Mouse (Mus musculus) hindbrain, postnatal 0 days (tissue): ENCODE measurements around the gene Lgals4. TPM values are rescaled to one million over a fixed set of nuclear protein-coding genes. Genes with fewer than 3 reads are reported as not detected.
A peak's percentile ranks its signal among the peaks of the same experiment; 100 is the strongest.

Experiments
- ATAC-seq: fragments of 200-750 bp; cut with Nextera tagmentation; 2 replicates; pipeline ENCODE4 v1.8.0; 2017; ENCODE audit warnings: mild to moderate bottlenecking, moderate TSS enrichment, moderate library complexity
- DNase-seq: peaks from one replicate; pipeline ENCODE4 v3.0.0-alpha.2; 2015; ENCODE audit warnings: low spot score
- H3K27ac ChIP-seq: fragments of 300-500 bp; sonication (generic); 2 replicates; pipeline ENCODE4 v1.5.1; 2014; ENCODE audit warnings: mild to moderate bottlenecking
- H3K27me3 ChIP-seq: fragments of 300-500 bp; sonication (generic); 2 replicates; pipeline ENCODE4 v1.6.1; 2014; ENCODE audit warnings: low read length, mixed read lengths; ENCODE audit not compliant: insufficient read depth
- H3K36me3 ChIP-seq: fragments of 300-500 bp; sonication (generic); 2 replicates; pipeline ENCODE4 v1.6.1; 2014; ENCODE audit warnings: low read length, mixed read lengths; ENCODE audit not compliant: insufficient read depth
- H3K4me1 ChIP-seq: fragments of 300-500 bp; sonication (generic); 2 replicates; pipeline ENCODE4 v1.6.1; 2014; ENCODE audit warnings: antibody characterized with exemption, low read length, mixed read lengths; ENCODE audit not compliant: insufficient read depth
- H3K4me2 ChIP-seq: fragments of 300-500 bp; sonication (generic); 2 replicates; pipeline ENCODE4 v1.6.1; 2014; ENCODE audit warnings: low read depth, mild to moderate bottlenecking, low read length, moderate library complexity, mixed read lengths
- H3K4me3 ChIP-seq: fragments of 300-500 bp; sonication (generic); 2 replicates; pipeline ENCODE4 v1.5.1; 2014; ENCODE audit warnings: low read length
- H3K9ac ChIP-seq: fragments of 300-500 bp; sonication (generic); replicated peaks from 2 replicates; pipeline ENCODE4 v1.6.1; 2014; ENCODE audit warnings: mild to moderate bottlenecking, low read length, moderate library complexity, mixed read lengths
- H3K9me3 ChIP-seq: fragments of 300-500 bp; sonication (generic); 2 replicates; pipeline ENCODE4 v1.6.1; 2016; ENCODE audit warnings: low read length, mixed read lengths
- CTCF ChIP-seq: IDR thresholded peaks from 2 replicates; pipeline ENCODE4 v1.5.1; 2016; ENCODE audit warnings: antibody characterized with exemption, control low read depth, low read depth
- WGBS: fragments of 180-500 bp; shearing (Covaris S2); extraction: QIAGEN DNeasy Blood & Tissue Kit; methylation state at CpG from one replicate; pipeline ENCODE4 v1.1.7; 2014; 5-methylcytosine and 5-hydroxymethylcytosine counted together
- polyA plus RNA-seq: library from polyadenylated mRNA; unstranded; fragments of >200 nt; fragmentation: Nextera tagmentation; extraction: Ambion mirVana; gene quantifications from 2 replicates; pipeline ENCODE4 v1.2.1, GENCODE M21; 2015
- total RNA-seq: library from RNA; depleted of rRNA; stranded (reverse); fragments of >200 nt; gene quantifications from 2 replicates; pipeline ENCODE4 v1.2.3, GENCODE M21; 2014

Gene Lgals4
- total and polyA plus RNA-seq, 2 experiments from 2014 or later = 5.8 to 8.4 TPM

DNA sequence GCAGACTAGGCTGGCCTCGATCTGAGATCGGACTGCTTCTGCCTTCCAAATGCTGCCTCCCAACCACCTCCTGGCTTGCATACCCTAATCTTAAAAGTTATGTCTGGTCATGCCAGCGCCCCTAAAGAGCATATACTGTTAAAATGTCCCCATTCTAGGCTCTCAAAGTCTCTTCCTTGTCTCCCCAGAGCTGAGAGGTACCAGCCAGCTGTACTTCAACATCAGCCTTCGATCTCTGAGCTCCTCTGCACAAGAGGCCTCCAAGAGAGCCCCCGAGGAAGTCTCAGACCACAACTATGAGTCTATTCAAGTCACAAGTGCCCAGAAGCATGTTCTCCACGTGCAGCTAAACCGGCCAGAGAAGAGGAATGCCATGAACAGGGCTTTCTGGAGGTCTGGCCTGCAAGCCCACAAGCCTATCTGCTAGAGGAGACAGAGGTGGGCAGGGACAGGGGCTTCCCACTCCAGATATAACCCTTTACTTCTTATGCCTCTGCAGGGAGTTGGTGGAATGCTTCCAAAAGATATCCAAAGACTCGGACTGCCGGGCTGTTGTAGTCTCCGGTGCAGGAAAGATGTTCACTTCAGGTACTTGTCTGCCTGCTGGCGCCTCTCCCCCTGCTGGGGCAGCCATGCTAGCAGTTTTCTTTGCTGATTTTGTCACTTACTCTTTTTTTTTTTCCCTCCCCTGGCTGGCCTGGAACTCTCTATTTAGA lies 7.8 kb upstream of the Lgals4 start:
- DNase-seq = no peak

DNA sequence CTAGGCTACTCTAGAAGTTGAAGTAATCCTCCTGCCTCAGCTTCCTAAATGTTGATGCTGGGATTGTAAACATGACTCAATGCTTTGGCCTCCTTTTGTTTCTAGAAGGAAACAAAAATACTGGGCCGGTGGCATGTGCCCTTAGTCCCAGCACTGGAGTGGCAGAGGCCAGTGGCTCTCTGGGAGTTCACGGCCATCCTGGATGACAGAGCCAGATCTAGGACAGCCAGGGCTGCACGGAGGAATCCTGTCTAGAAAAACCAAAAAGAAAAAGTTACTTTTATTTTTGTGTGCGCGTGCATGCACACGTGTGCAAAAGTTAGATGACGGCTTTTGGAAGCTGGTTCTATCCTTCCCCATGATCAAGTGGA lies 7.3 kb upstream of the Lgals4 start:
- Histone ChIP-seq H3K9me3 (no peaks in the 10 kb centered on the region), H3K27ac (peak overlapping the region; percentile 79), H3K4me3 (no peak overlapping the region), H3K4me1 (0 out of 2 replicates have a peak, but pooled peaks cover 8% of the 10 kb centered on the region), H3K36me3 (peaks cover 18% of the 10 kb centered on the region), H3K9ac (no peak overlapping the region), H3K4me2 (peak overlapping the region; percentile 61; the same call in 1 of the 2 replicates), H3K27me3 (no peaks in the 10 kb centered on the region)
- no peak for TF ChIP-seq CTCF
- 91% methylated on average over 7 of the region's 7 CpGs for WGBS
- no peak for ATAC-seq
- no peak for DNase-seq

More for the DNA sequence above, 7.8 kb upstream of the Lgals4 start:
- Histone ChIP-seq H3K27me3 (no peaks in the 10 kb centered on the region), H3K4me1 (0 out of 2 replicates have a peak, but pooled peaks cover 13% of the 10 kb centered on the region), H3K9ac (peak overlapping the region; percentile 56), H3K4me2 (peak overlapping the region; percentile 61), H3K27ac (peak overlapping the region; percentile 79), H3K36me3 (peaks cover 21% of the 10 kb centered on the region), H3K9me3 (no peaks in the 10 kb centered on the region), H3K4me3 (peak overlapping the region; percentile 47)
- TF ChIP-seq CTCF = no peak
- ATAC-seq = no peak
- WGBS = 43% methylated on average over 11 of the region's 11 CpGs

DNA sequence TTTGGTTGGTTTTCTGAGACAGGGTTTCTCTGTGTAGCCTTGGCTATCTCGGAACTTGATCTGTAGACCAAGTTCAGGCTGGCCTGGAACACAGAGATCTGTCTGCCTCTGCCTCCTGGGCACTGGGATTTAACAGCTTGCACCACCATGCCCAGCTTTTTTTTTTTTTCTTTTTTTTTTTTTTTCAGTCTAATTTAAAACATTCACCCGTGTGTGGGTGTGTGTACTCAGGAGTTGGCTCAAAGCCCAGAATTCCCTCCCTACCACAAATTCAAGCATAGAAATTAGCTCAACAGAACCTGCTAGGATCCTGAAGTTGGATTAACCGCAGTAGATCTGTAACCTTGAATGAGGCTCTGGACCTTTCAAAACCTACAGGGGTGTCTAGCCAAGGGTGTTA lies 6.3 kb upstream of the Lgals4 start:
- H3K9me3 ChIP-seq = no peaks in the 10 kb centered on the region
- H3K9ac ChIP-seq = no peak overlapping the region
- 0 out of 2 replicates have a peak, but pooled peaks cover 8% of the 10 kb centered on the region for H3K4me1 ChIP-seq
- no peak overlapping the region for H3K4me3 ChIP-seq
- DNase-seq (peak; percentile 42), ATAC-seq (no peak)
- TF ChIP-seq CTCF = no peak
- WGBS = 44% methylated on average over 3 of the region's 3 CpGs
- H3K4me2 ChIP-seq = no peak overlapping the region
- no peaks in the 10 kb centered on the region for H3K27me3 ChIP-seq
- peaks cover 18% of the 10 kb centered on the region for H3K36me3 ChIP-seq
- H3K27ac ChIP-seq = no peak overlapping the region

DNA sequence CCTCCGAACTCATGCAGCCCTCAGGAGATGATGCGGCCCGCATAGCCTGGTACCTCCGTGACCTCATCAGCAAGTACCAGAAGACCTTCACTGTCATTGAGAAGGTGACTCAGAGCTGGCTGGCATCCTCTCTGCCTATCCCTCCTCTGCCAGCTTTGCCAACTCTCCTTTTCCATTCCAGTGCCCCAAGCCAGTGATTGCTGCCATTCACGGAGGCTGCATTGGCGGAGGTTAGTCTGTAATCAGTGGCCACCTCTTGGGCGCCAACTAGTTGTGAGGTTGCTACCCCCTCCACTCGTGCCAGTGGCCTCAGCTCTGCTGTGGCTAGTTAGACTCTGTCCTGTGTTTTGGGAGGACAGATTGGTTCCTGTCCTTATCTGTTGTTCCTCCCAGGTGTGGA lies 3.8 kb upstream of the Lgals4 start:
- Histone ChIP-seq H3K4me3 (no peak overlapping the region), H3K27ac (no peak overlapping the region), H3K9ac (no peak overlapping the region), H3K4me2 (no peak overlapping the region), H3K27me3 (no peaks in the 10 kb centered on the region), H3K36me3 (peaks cover 18% of the 10 kb centered on the region), H3K9me3 (no peaks in the 10 kb centered on the region), H3K4me1 (0 out of 2 replicates have a peak, but pooled peaks cover 8% of the 10 kb centered on the region)
- DNase-seq (no peak), ATAC-seq (no peak)
- TF ChIP-seq CTCF = no peak
- WGBS = 90% methylated on average over 8 of the region's 8 CpGs

DNA sequence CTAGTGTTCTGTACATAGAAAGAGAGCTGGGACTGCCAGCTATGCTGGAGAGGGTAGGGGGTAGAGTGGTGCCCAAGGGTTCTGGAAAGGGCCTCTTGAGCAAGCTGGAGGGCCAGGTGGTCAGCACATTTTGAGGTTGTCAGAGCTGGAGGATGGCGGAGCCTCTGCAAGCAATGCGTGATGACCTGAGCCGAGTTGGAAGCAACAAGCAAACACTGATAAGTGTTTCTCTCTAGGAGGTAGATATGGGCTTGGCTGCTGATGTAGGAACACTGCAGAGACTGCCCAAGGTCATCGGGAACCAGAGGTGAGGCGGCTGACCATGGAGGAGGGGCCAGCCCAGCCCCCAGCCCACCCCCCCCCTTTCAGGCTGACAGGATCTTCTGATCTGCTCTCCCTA lies 2.7 kb upstream of the Lgals4 start:
- WGBS = 93% methylated on average over 5 of the region's 5 CpGs
- H3K4me2 ChIP-seq = no peak overlapping the region
- no peak for ATAC-seq
- DNase-seq = no peak
- no peaks in the 10 kb centered on the region for H3K9me3 ChIP-seq
- H3K27me3 ChIP-seq = no peaks in the 10 kb centered on the region
- no peak for TF ChIP-seq CTCF
- H3K9ac ChIP-seq = no peak overlapping the region
- H3K4me1 ChIP-seq = 0 out of 2 replicates have a peak, but pooled peaks cover 2% of the 10 kb centered on the region
- no peak overlapping the region for H3K27ac ChIP-seq
- H3K4me3 ChIP-seq = no peak overlapping the region
- H3K36me3 ChIP-seq = peaks cover 18% of the 10 kb centered on the region

DNA sequence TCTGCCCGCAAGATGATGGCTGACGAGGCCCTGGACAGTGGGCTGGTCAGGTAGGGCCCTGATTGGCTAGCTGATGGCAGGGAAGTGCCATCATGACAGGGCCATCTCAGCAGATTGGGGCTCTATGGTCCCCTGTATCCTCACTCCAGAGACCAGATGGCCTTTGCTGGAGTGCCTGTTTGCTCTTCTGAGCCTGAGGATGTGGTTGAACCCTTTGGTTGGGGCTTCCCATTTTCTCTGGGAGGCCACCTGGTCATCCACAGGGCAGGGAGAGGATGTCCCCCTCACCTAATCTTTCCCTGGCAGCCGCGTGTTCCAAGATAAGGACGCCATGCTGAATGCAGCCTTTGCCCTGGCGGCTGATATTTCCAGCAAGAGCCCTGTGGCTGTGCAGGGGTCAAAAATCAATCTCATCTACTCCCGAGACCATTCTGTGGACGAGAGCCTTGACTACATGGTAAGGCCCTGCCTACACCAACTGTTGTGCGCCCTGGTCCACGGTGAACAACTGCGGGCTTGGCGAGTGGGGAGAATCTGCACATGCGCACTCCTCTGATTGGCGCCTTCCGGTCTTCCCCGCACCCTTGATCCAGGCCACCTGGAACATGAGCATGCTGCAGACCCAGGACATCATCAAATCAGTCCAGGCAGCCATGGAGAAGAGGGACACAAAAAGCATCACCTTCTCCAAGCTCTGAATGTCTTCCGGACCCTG lies 2.1 kb upstream of the Lgals4 start:
- H3K4me3 ChIP-seq = no peak overlapping the region

DNA sequence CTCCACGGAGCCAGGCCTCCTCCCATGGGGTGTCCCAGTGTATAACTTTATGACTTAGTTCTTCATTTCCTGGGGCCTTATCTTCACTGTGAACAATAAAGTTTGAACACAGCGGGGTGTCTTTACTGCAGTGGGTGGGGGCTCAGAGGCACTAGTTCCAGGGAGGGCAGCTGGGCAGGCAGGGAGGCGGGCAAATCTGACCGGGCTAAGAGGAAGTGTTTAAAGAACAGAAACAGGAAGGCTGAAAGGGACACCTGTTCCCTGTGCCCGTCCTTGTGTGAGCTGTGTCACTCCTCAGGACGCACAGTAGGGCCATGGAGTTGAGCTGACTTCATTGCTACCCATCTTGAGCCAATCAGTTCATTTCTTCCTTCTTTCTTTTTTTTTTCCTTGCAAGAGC lies 1.5 kb upstream of the Lgals4 start:
- TF ChIP-seq CTCF = no peak
- H3K27ac ChIP-seq = no peak overlapping the region
- 74% methylated on average over 6 of the region's 6 CpGs for WGBS
- no peak overlapping the region for H3K4me2 ChIP-seq
- H3K9me3 ChIP-seq = no peaks in the 10 kb centered on the region
- no peak for ATAC-seq
- no peak for DNase-seq
- peaks cover 18% of the 10 kb centered on the region for H3K36me3 ChIP-seq
- no peaks in the 10 kb centered on the region for H3K27me3 ChIP-seq
- no peaks in the 10 kb centered on the region for H3K4me1 ChIP-seq
- H3K4me3 ChIP-seq = no peak overlapping the region
- H3K9ac ChIP-seq = no peak overlapping the region

More for the DNA sequence above, 2.1 kb upstream of the Lgals4 start:
- Histone ChIP-seq H3K27me3 (no peaks in the 10 kb centered on the region), H3K9ac (no peak overlapping the region), H3K4me2 (no peak overlapping the region), H3K27ac (no peak overlapping the region), H3K36me3 (peaks cover 18% of the 10 kb centered on the region), H3K4me1 (no peaks in the 10 kb centered on the region), H3K9me3 (no peaks in the 10 kb centered on the region)
- WGBS = 94% methylated on average over 17 of the region's 17 CpGs
- no peak for TF ChIP-seq CTCF
- DNase-seq (no peak), ATAC-seq (no peak)
